20 mouse cellular contexts compared by ENCODE assay signal in genomic region chr1:93214612-93215011, GRCm38 (mm10). TPM values are rescaled to one million over a fixed set of nuclear protein-coding genes. Genes with fewer than 3 reads are reported as not detected.
DNase-seq lines count a peak whose midpoint lies in the region; ATAC-seq and TF ChIP-seq lines count a peak whose summit lies in the region.
"Had no signal": no experiment of that assay in that cellular context is flagged by ENCODE, and none has a peak within 500 bp of the region (broad histone marks: within the 10 kb centered on the region; RNA-seq: fewer than 3 reads in every experiment).

No protein-coding gene starts in this region.

- H3K27me3 ChIP-seq in forebrain, embryonic 10.5 days (ENCODE audit: poor library complexity, severe bottlenecking) = peaks cover 4% of the 10 kb centered on the region; the same call in 1 of the 2 replicates
- H3K27me3 ChIP-seq in forebrain, embryonic 13.5 days = no peaks in the 10 kb centered on the region
- H3K27me3 ChIP-seq in embryonic facial prominence, embryonic 11.5 days (ENCODE audit: control insufficient read depth, insufficient read depth, low read length) = no peaks in the 10 kb centered on the region
- no peaks in the 10 kb centered on the region for H3K27me3 ChIP-seq in limb, embryonic 14.5 days (ENCODE audit: control insufficient read depth, insufficient read depth, low read length)
- H3K27me3 ChIP-seq: embryonic facial prominence, embryonic 15.5 days; forebrain, embryonic 12.5 days; liver, embryonic 13.5 days had no signal

- no peaks in the 10 kb centered on the region for H3K36me3 ChIP-seq in forebrain, embryonic 10.5 days (replicated peaks)
- no peaks in the 10 kb centered on the region for H3K36me3 ChIP-seq in forebrain, embryonic 13.5 days (ENCODE audit: poor library complexity, severe bottlenecking)
- H3K36me3 ChIP-seq in embryonic facial prominence, embryonic 11.5 days (replicated peaks; ENCODE audit: control insufficient read depth, insufficient read depth, low read depth, low read length) = no peaks in the 10 kb centered on the region
- H3K36me3 ChIP-seq in limb, embryonic 14.5 days (ENCODE audit: control insufficient read depth, insufficient read depth, low read length) = no peaks in the 10 kb centered on the region
- H3K36me3 ChIP-seq: embryonic facial prominence, embryonic 15.5 days; forebrain, embryonic 12.5 days; liver, embryonic 13.5 days had no signal

- TF ChIP-seq POLR2A in limb, embryonic 14.5 days (IDR thresholded peaks at IDR 0.05; ENCODE audit: borderline replicate concordance, extremely low read depth, insufficient read depth, insufficient read length) = no peak

- H3K4me2 ChIP-seq in forebrain, embryonic 13.5 days = no peak overlapping the region
- no peak overlapping the region for H3K4me2 ChIP-seq in embryonic facial prominence, embryonic 11.5 days (ENCODE audit: low read depth, low read length)
- no peak overlapping the region for H3K4me2 ChIP-seq in limb, embryonic 14.5 days (replicated peaks; ENCODE audit: low read depth, low read length, severe bottlenecking)
- H3K4me2 ChIP-seq: embryonic facial prominence, embryonic 15.5 days; forebrain, embryonic 12.5 days; liver, embryonic 13.5 days had no signal

- peak; percentile 24 for DNase-seq in forebrain, embryonic 10.5 days (ENCODE audit: extremely low spot score, low spot score)
- DNase-seq in ES-CJ7 (ENCODE audit: low read depth, low spot score) = peak; percentile 54
- DNase-seq in embryonic facial prominence, embryonic 11.5 days (ENCODE audit: low spot score) = peak; percentile 22
- no peak for DNase-seq in limb, embryonic 14.5 days (ENCODE audit: low spot score)
- no peak for DNase-seq in adrenal gland, postnatal 25 days
- DNase-seq in thymus, adult 18-20 months = no peak
- no peak for DNase-seq in cerebellum, adult 11 months
- DNase-seq: cerebellum, adult 8-10 months; kidney, postnatal 10 days; layer of hippocampus, adult 9-11 months; liver, embryonic 13.5 days; lung, postnatal 14 days; midbrain, embryonic 14.5 days; right cerebral cortex, postnatal 4 days had no signal

- no peaks in the 10 kb centered on the region for H3K9me3 ChIP-seq in forebrain, embryonic 10.5 days
- no peaks in the 10 kb centered on the region for H3K9me3 ChIP-seq in forebrain, embryonic 13.5 days (replicated peaks)
- no peaks in the 10 kb centered on the region for H3K9me3 ChIP-seq in embryonic facial prominence, embryonic 11.5 days (replicated peaks; ENCODE audit: control insufficient read depth, low read length)
- no peaks in the 10 kb centered on the region for H3K9me3 ChIP-seq in limb, embryonic 14.5 days (ENCODE audit: control insufficient read depth, low read length)
- H3K9me3 ChIP-seq: embryonic facial prominence, embryonic 15.5 days; forebrain, embryonic 12.5 days; liver, embryonic 13.5 days had no signal

- H3K27ac ChIP-seq in forebrain, embryonic 10.5 days = peak overlapping the region; percentile 67
- no peak overlapping the region for H3K27ac ChIP-seq in forebrain, embryonic 13.5 days
- no peak overlapping the region for H3K27ac ChIP-seq in embryonic facial prominence, embryonic 11.5 days (replicated peaks; ENCODE audit: low read depth, low read length)
- H3K27ac ChIP-seq in limb, embryonic 14.5 days (replicated peaks; ENCODE audit: low read depth, low read length) = peak overlapping the region; percentile 70; the same call in 1 of the 2 replicates
- H3K27ac ChIP-seq: embryonic facial prominence, embryonic 15.5 days; forebrain, embryonic 12.5 days; liver, embryonic 13.5 days had no signal

- H3K4me1 ChIP-seq in forebrain, embryonic 10.5 days = peaks cover 62% of the 10 kb centered on the region
- peaks cover 28% of the 10 kb centered on the region for H3K4me1 ChIP-seq in forebrain, embryonic 13.5 days
- no peaks in the 10 kb centered on the region; the same call in 1 of the 2 replicates for H3K4me1 ChIP-seq in embryonic facial prominence, embryonic 11.5 days (ENCODE audit: control insufficient read depth, insufficient read depth, low read length)
- H3K4me1 ChIP-seq in limb, embryonic 14.5 days (ENCODE audit: control insufficient read depth, insufficient read depth, low read length) = peaks cover 73% of the 10 kb centered on the region

- WGBS in forebrain, embryonic 10.5 days = 28% methylated on average over 5 of the region's 5 CpGs
- 22% methylated on average over 5 of the region's 5 CpGs for WGBS in forebrain, embryonic 13.5 days
- WGBS in embryonic facial prominence, embryonic 11.5 days = 37% methylated on average over 5 of the region's 5 CpGs
- 49% methylated on average over 5 of the region's 5 CpGs for WGBS in limb, embryonic 14.5 days

- H3K9ac ChIP-seq in forebrain, embryonic 13.5 days = no peak overlapping the region
- no peak overlapping the region for H3K9ac ChIP-seq in embryonic facial prominence, embryonic 11.5 days (replicated peaks; ENCODE audit: low read length)
- no peak overlapping the region for H3K9ac ChIP-seq in limb, embryonic 14.5 days (ENCODE audit: low read depth, low read length, severe bottlenecking)
- H3K9ac ChIP-seq: embryonic facial prominence, embryonic 15.5 days; forebrain, embryonic 12.5 days; liver, embryonic 13.5 days had no signal

- no peak for ATAC-seq in forebrain, embryonic 13.5 days
- no peak for ATAC-seq in embryonic facial prominence, embryonic 11.5 days (replicated peaks; ENCODE audit: insufficient number of reproducible peaks, low FRiP score, low TSS enrichment, low read depth)
- no peak for ATAC-seq in limb, embryonic 14.5 days (ENCODE audit: low FRiP score, low read depth)

- no peak overlapping the region for H3K4me3 ChIP-seq in forebrain, embryonic 10.5 days
- no peak overlapping the region for H3K4me3 ChIP-seq in forebrain, embryonic 13.5 days
- H3K4me3 ChIP-seq in embryonic facial prominence, embryonic 11.5 days (ENCODE audit: low read depth, low read length) = no peak overlapping the region
- no peak overlapping the region for H3K4me3 ChIP-seq in limb, embryonic 14.5 days (replicated peaks; ENCODE audit: low read length)
- H3K4me3 ChIP-seq: embryonic facial prominence, embryonic 15.5 days; forebrain, embryonic 12.5 days; liver, embryonic 13.5 days had no signal

RNA-seq across cellular contexts. Expression of gene Sned1, which starts 21.0 kb away (rescaled TPM):
- polyA plus RNA-seq in forebrain, embryonic 10.5 days (2016; fragmentation: Nextera tagmentation; extraction: Ambion mirVana) = 1.1 and 1.9 TPM in 2 replicates
- polyA plus RNA-seq in forebrain, embryonic 13.5 days (2015; fragmentation: Nextera tagmentation; extraction: Ambion mirVana) = 2.1 and 2.2 TPM in 2 replicates
- 5.3 and 5.6 TPM in 2 replicates for polyA plus RNA-seq in embryonic facial prominence, embryonic 11.5 days (2014; fragmentation: Nextera tagmentation; extraction: Ambion mirVana)
- 52.0 and 65.8 TPM in 2 replicates for polyA plus RNA-seq in limb, embryonic 14.5 days (2012; rRNA removed)
- 20.6 and 21.8 TPM in 2 replicates for polyA plus RNA-seq in limb, embryonic 14.5 days (2014; fragmentation: Nextera tagmentation; extraction: Ambion mirVana)
- total RNA-seq in adrenal gland, postnatal 25 days (2021) = 32.5 and 34.1 TPM in 2 replicates

RNA-seq across cellular contexts. Expression of gene Crocc2, which starts 46.1 kb away (rescaled TPM):
- polyA plus RNA-seq in forebrain, embryonic 10.5 days (2016; fragmentation: Nextera tagmentation; extraction: Ambion mirVana) = 0.05 and 0.12 TPM in 2 replicates
- polyA plus RNA-seq in forebrain, embryonic 13.5 days (2015; fragmentation: Nextera tagmentation; extraction: Ambion mirVana) = 0.10 and 0.20 TPM in 2 replicates
- polyA plus RNA-seq in embryonic facial prominence, embryonic 11.5 days (2014; fragmentation: Nextera tagmentation; extraction: Ambion mirVana) = 0.14 and 0.25 TPM in 2 replicates
- 0.39 and 0.46 TPM in 2 replicates for polyA plus RNA-seq in limb, embryonic 14.5 days (2012; rRNA removed)
- polyA plus RNA-seq in limb, embryonic 14.5 days (2014; fragmentation: Nextera tagmentation; extraction: Ambion mirVana) = 0.17 and 0.51 TPM in 2 replicates
- 0.03 TPM in 1 of 2 replicates, not detected in the other for total RNA-seq in adrenal gland, postnatal 25 days (2021)
- total RNA-seq: CH12.LX had no signal
- polyA plus RNA-seq: liver, embryonic 13.5 days had no signal

RNA-seq across cellular contexts. Expression of gene 2310007B03Rik, which starts 53.9 kb away (rescaled TPM):
- 0.92 and 1.0 TPM in 2 replicates for polyA plus RNA-seq in forebrain, embryonic 10.5 days (2016; fragmentation: Nextera tagmentation; extraction: Ambion mirVana)
- 0.08 and 0.16 TPM in 2 replicates for polyA plus RNA-seq in forebrain, embryonic 13.5 days (2015; fragmentation: Nextera tagmentation; extraction: Ambion mirVana)
- polyA plus RNA-seq in embryonic facial prominence, embryonic 11.5 days (2014; fragmentation: Nextera tagmentation; extraction: Ambion mirVana) = 0.08 and 0.36 TPM in 2 replicates
- polyA plus RNA-seq in limb, embryonic 14.5 days (2012; rRNA removed) = 2.9 and 4.2 TPM in 2 replicates
- polyA plus RNA-seq in limb, embryonic 14.5 days (2014; fragmentation: Nextera tagmentation; extraction: Ambion mirVana) = 6.9 and 9.0 TPM in 2 replicates
- total RNA-seq in adrenal gland, postnatal 25 days (2021) = not detected in 2 replicates
- total RNA-seq: adrenal gland, adult 18-20 months; hematopoietic stem cell, adult 5-6 weeks had no signal
- polyA plus RNA-seq: midbrain, embryonic 14.5 days had no signal

Comparison
In these comparisons a context has a peak if more than half of its experiments do, and no peak if none do; other contexts are left out.
1. H3K27ac ChIP-seq: peak in forebrain, embryonic 10.5 days (single experiment) and limb, embryonic 14.5 days (single experiment); none in forebrain, embryonic 13.5 days (single experiment) and embryonic facial prominence, embryonic 11.5 days (single experiment).
2. DNase-seq: peak in forebrain, embryonic 10.5 days (single experiment), ES-CJ7 (single experiment) and embryonic facial prominence, embryonic 11.5 days (single experiment); none in limb, embryonic 14.5 days (single experiment), adrenal gland, postnatal 25 days (single experiment), thymus, adult 18-20 months (0 of 2) and cerebellum, adult 11 months (single experiment).